Mouse (Mus musculus) hematopoietic stem cell, adult 5-6 weeks (primary cell): ENCODE measurements around the gene Osbpl8. TPM values are rescaled to one million over a fixed set of nuclear protein-coding genes. Genes with fewer than 3 reads are reported as not detected.

Experiments used
- ATAC-seq, 2 experiments: fragments of 125-278 bp in 1 of 2; replicated peaks in 1 of 2; 2 replicates each; pipeline ENCODE4 v1.8.0; 2016 to 2017; ENCODE audit warnings: inconsistent platforms in 2 of 2, mild to moderate bottlenecking in 2 of 2, moderate number of reproducible peaks in 2 of 2, low read depth in 1 of 2, moderate TSS enrichment in 1 of 2; ENCODE audit not compliant: low FRiP score in 2 of 2, poor library complexity in 2 of 2, severe bottlenecking in 2 of 2, insufficient read depth in 1 of 2, low TSS enrichment in 1 of 2
- total RNA-seq: library from RNA; stranded (forward); fragments of 172-1452, 232-1000 nt; gene quantifications from 2 replicates; pipeline ENCODE4 v1.2.3, GENCODE M21; 2017

Gene Osbpl8
- total RNA-seq, 1 experiment from 2014 or later, result 162 TPM

GRCm38 (mm10) chr10:111315940-111316339 lies 151.4 kb downstream of the Osbpl8 start:
- no peak for ATAC-seq

GRCm38 (mm10) chr10:111318021-111318420 lies 153.5 kb downstream of the Osbpl8 start:
- ATAC-seq, result no peak

GRCm38 (mm10) chr10:111318805-111319500 lies 154.4 kb downstream of the Osbpl8 start:
- no peak for ATAC-seq

- no peak; a peak in 1 of 4 replicates for ATAC-seq
These were observed 156.0 kb downstream of the Osbpl8 start for GRCm38 (mm10) chr10:111320579-111320978.

GRCm38 (mm10) chr10:111327957-111328356 lies 163.4 kb downstream of the Osbpl8 start:
- ATAC-seq, result no peak

GRCm38 (mm10) chr10:111329326-111329725 lies 164.8 kb downstream of the Osbpl8 start:
- no peak for ATAC-seq

- ATAC-seq, result no peak
These were observed 170.3 kb downstream of the Osbpl8 start for GRCm38 (mm10) chr10:111334902-111335301.

GRCm38 (mm10) chr10:111335517-111336352 lies 171.2 kb downstream of the Osbpl8 start:
- ATAC-seq, result peak; percentile 36 to 39; a peak in 1 of 4 replicates

- peak in 1 of 2 experiments; percentile 58; a peak in 2 of 4 replicates for ATAC-seq
These were observed 171.8 kb downstream of the Osbpl8 start for GRCm38 (mm10) chr10:111336353-111336713.

GRCm38 (mm10) chr10:111339296-111339695 lies 174.7 kb downstream of the Osbpl8 start:
- ATAC-seq, result no peak

- ATAC-seq, result no peak
These were observed 177.2 kb downstream of the Osbpl8 start for GRCm38 (mm10) chr10:111341761-111342160.

GRCm38 (mm10) chr10:111343555-111343954 lies 179.0 kb downstream of the Osbpl8 start:
- no peak for ATAC-seq

Other genes starting within 250 kb of the Osbpl8 start
- 41.6 and 73.7 TPM in 2 replicates for gene Csrp2, start 245.0 kb upstream of the Osbpl8 start, total RNA-seq
- gene Zdhhc17, start 154.6 kb upstream of the Osbpl8 start, total RNA-seq, result 38.5 and 50.2 TPM in 2 replicates
- 4.7 and 8.0 TPM in 2 replicates for gene Bbs10, start 133.9 kb downstream of the Osbpl8 start, total RNA-seq